Mouse (Mus musculus): Measurements from ENCODE around the gene Hspa4. TPM values are rescaled to one million over a fixed set of nuclear protein-coding genes. Genes with fewer than 3 reads are reported as not detected.
A peak's percentile ranks its signal among the peaks of the same experiment; 100 is the strongest.

Gene Hspa4
- polyA plus RNA-seq, 1 experiment from 2014 or later = 72.8 TPM

- peaks cover 18% of the 10 kb centered on the region for H3K4me1 ChIP-seq (ENCODE audit: control insufficient read depth, insufficient read depth, low read length)
- peak overlapping the region; percentile 74 for H3K27ac ChIP-seq (ENCODE audit: low read length)
- 45% methylated on average over 5 of the region's 5 CpGs for WGBS
- no peaks in the 10 kb centered on the region for H3K27me3 ChIP-seq (ENCODE audit: control insufficient read depth, insufficient read depth, low read length)
- no peaks in the 10 kb centered on the region for H3K9me3 ChIP-seq (replicated peaks; ENCODE audit: control insufficient read depth, low read length)
- no peak overlapping the region for H3K9ac ChIP-seq (ENCODE audit: low read length)
- no peak overlapping the region for H3K4me3 ChIP-seq (ENCODE audit: low read length)
- no peak overlapping the region for H3K4me2 ChIP-seq (ENCODE audit: low read depth, low read length)
- ATAC-seq (replicated peaks; ENCODE audit: extremely low read depth, insufficient read depth, low FRiP score) = peak; percentile 58; the same call in 1 of the 2 replicates
- H3K36me3 ChIP-seq (ENCODE audit: control insufficient read depth, insufficient read depth) = peaks cover 49% of the 10 kb centered on the region
These were observed 26.9 kb downstream of the Hspa4 start for GRCm38 (mm10) chr11:53273313-53273712.

DNA sequence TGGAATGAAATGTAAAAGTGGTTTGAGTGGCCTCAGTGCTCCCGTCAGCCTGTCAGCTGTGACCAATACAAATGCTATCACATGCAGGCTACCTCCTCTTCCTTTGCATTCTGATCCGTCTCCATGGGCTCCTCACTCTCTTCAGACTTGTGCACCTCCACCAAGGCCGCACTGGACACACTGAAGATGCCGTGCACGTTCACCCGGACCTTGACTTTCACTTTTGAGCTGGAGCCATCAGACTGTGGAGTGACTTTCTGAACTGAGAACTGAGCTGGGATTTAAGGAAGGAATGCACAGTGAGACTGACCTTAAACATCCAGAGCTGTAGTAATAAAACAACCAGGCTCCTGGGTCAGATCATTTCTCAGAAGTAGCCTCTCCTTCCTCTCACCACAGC is 30.7 kb downstream of the Hspa4 start:
- H3K36me3 ChIP-seq (ENCODE audit: control insufficient read depth, insufficient read depth) = peaks cover 67% of the 10 kb centered on the region
- no peak overlapping the region for H3K27ac ChIP-seq (ENCODE audit: low read length)
- ATAC-seq (replicated peaks; ENCODE audit: extremely low read depth, insufficient read depth, low FRiP score) = no peak
- no peaks in the 10 kb centered on the region for H3K27me3 ChIP-seq (ENCODE audit: control insufficient read depth, insufficient read depth, low read length)
- H3K9me3 ChIP-seq (replicated peaks; ENCODE audit: control insufficient read depth, low read length) = no peaks in the 10 kb centered on the region
- H3K4me1 ChIP-seq (ENCODE audit: control insufficient read depth, insufficient read depth, low read length) = peaks cover 12% of the 10 kb centered on the region
- 86% methylated on average over 6 of the region's 6 CpGs for WGBS
- H3K4me2 ChIP-seq (ENCODE audit: low read depth, low read length) = no peak overlapping the region
- no peak overlapping the region for H3K9ac ChIP-seq (ENCODE audit: low read length)
- no peak overlapping the region for H3K4me3 ChIP-seq (ENCODE audit: low read length)

- WGBS = 80% methylated on average over 5 of the region's 5 CpGs
- no peak overlapping the region for H3K4me3 ChIP-seq (ENCODE audit: low read length)
- no peaks in the 10 kb centered on the region for H3K4me1 ChIP-seq (ENCODE audit: control insufficient read depth, insufficient read depth, low read length)
- no peak overlapping the region for H3K9ac ChIP-seq (ENCODE audit: low read length)
- H3K4me2 ChIP-seq (ENCODE audit: low read depth, low read length) = no peak overlapping the region
- no peak overlapping the region for H3K27ac ChIP-seq (ENCODE audit: low read length)
- H3K9me3 ChIP-seq (replicated peaks; ENCODE audit: control insufficient read depth, low read length) = no peaks in the 10 kb centered on the region
- peaks cover 44% of the 10 kb centered on the region for H3K36me3 ChIP-seq (ENCODE audit: control insufficient read depth, insufficient read depth)
- no peak for ATAC-seq (replicated peaks; ENCODE audit: extremely low read depth, insufficient read depth, low FRiP score)
- H3K27me3 ChIP-seq (ENCODE audit: control insufficient read depth, insufficient read depth, low read length) = no peaks in the 10 kb centered on the region
These were observed 39.7 kb downstream of the Hspa4 start for GRCm38 (mm10) chr11:53260556-53260955.

- Histone ChIP-seq H3K4me2 (ENCODE audit: low read depth, low read length) (no peak overlapping the region), H3K27ac (ENCODE audit: low read length) (no peak overlapping the region), H3K36me3 (ENCODE audit: control insufficient read depth, insufficient read depth) (peaks cover 39% of the 10 kb centered on the region), H3K9me3 (replicated peaks; ENCODE audit: control insufficient read depth, low read length) (no peaks in the 10 kb centered on the region), H3K27me3 (ENCODE audit: control insufficient read depth, insufficient read depth, low read length) (no peaks in the 10 kb centered on the region), H3K4me3 (ENCODE audit: low read length) (no peak overlapping the region), H3K9ac (ENCODE audit: low read length) (no peak overlapping the region), H3K4me1 (ENCODE audit: control insufficient read depth, insufficient read depth, low read length) (no peaks in the 10 kb centered on the region)
- ATAC-seq (replicated peaks; ENCODE audit: extremely low read depth, insufficient read depth, low FRiP score) = no peak
- WGBS = 73% methylated on average over 1 of the region's 1 CpGs
These were observed 40.2 kb downstream of the Hspa4 start for GRCm38 (mm10) chr11:53260056-53260455.

- Histone ChIP-seq H3K36me3 (ENCODE audit: control insufficient read depth, insufficient read depth) (peaks cover 30% of the 10 kb centered on the region), H3K4me2 (ENCODE audit: low read depth, low read length) (no peak overlapping the region), H3K4me3 (ENCODE audit: low read length) (no peak overlapping the region), H3K4me1 (ENCODE audit: control insufficient read depth, insufficient read depth, low read length) (no peaks in the 10 kb centered on the region), H3K27ac (ENCODE audit: low read length) (no peak overlapping the region), H3K27me3 (ENCODE audit: control insufficient read depth, insufficient read depth, low read length) (no peaks in the 10 kb centered on the region), H3K9me3 (replicated peaks; ENCODE audit: control insufficient read depth, low read length) (no peaks in the 10 kb centered on the region), H3K9ac (ENCODE audit: low read length) (no peak overlapping the region)
- 87% methylated on average over 6 of the region's 6 CpGs for WGBS
- ATAC-seq (replicated peaks; ENCODE audit: extremely low read depth, insufficient read depth, low FRiP score) = no peak
These were observed 41.1 kb downstream of the Hspa4 start for GRCm38 (mm10) chr11:53259047-53259632.

GRCm38 (mm10) chr11:53256914-53257313 is 43.3 kb downstream of the Hspa4 start:
- Histone ChIP-seq H3K36me3 (ENCODE audit: control insufficient read depth, insufficient read depth) (peaks cover 18% of the 10 kb centered on the region), H3K9ac (ENCODE audit: low read length) (no peak overlapping the region), H3K4me1 (ENCODE audit: control insufficient read depth, insufficient read depth, low read length) (no peaks in the 10 kb centered on the region), H3K4me2 (ENCODE audit: low read depth, low read length) (no peak overlapping the region), H3K4me3 (ENCODE audit: low read length) (no peak overlapping the region), H3K27me3 (ENCODE audit: control insufficient read depth, insufficient read depth, low read length) (no peaks in the 10 kb centered on the region), H3K9me3 (replicated peaks; ENCODE audit: control insufficient read depth, low read length) (no peaks in the 10 kb centered on the region), H3K27ac (ENCODE audit: low read length) (no peak overlapping the region)
- WGBS = 56% methylated on average over 2 of the region's 2 CpGs
- ATAC-seq (replicated peaks; ENCODE audit: extremely low read depth, insufficient read depth, low FRiP score) = no peak

GRCm38 (mm10) chr11:53254926-53255325 is 45.3 kb downstream of the Hspa4 start:
- no peaks in the 10 kb centered on the region for H3K4me1 ChIP-seq (ENCODE audit: control insufficient read depth, insufficient read depth, low read length)
- no peak overlapping the region for H3K4me2 ChIP-seq (ENCODE audit: low read depth, low read length)
- H3K27me3 ChIP-seq (ENCODE audit: control insufficient read depth, insufficient read depth, low read length) = no peaks in the 10 kb centered on the region
- no peaks in the 10 kb centered on the region for H3K9me3 ChIP-seq (replicated peaks; ENCODE audit: control insufficient read depth, low read length)
- no peak for ATAC-seq (replicated peaks; ENCODE audit: extremely low read depth, insufficient read depth, low FRiP score)
- H3K4me3 ChIP-seq (ENCODE audit: low read length) = no peak overlapping the region
- H3K36me3 ChIP-seq (ENCODE audit: control insufficient read depth, insufficient read depth) = no peaks in the 10 kb centered on the region
- H3K9ac ChIP-seq (ENCODE audit: low read length) = no peak overlapping the region
- no peak overlapping the region for H3K27ac ChIP-seq (ENCODE audit: low read length)
- 42% methylated on average over 7 of the region's 7 CpGs for WGBS

GRCm38 (mm10) chr11:53254428-53254827 is 45.8 kb downstream of the Hspa4 start:
- no peak overlapping the region for H3K9ac ChIP-seq (ENCODE audit: low read length)
- no peak overlapping the region for H3K4me3 ChIP-seq (ENCODE audit: low read length)
- H3K36me3 ChIP-seq (ENCODE audit: control insufficient read depth, insufficient read depth) = no peaks in the 10 kb centered on the region
- no peaks in the 10 kb centered on the region for H3K4me1 ChIP-seq (ENCODE audit: control insufficient read depth, insufficient read depth, low read length)
- H3K4me2 ChIP-seq (ENCODE audit: low read depth, low read length) = no peak overlapping the region
- ATAC-seq (replicated peaks; ENCODE audit: extremely low read depth, insufficient read depth, low FRiP score) = no peak
- 92% methylated on average over 3 of the region's 3 CpGs for WGBS
- H3K27ac ChIP-seq (ENCODE audit: low read length) = no peak overlapping the region
- H3K27me3 ChIP-seq (ENCODE audit: control insufficient read depth, insufficient read depth, low read length) = no peaks in the 10 kb centered on the region
- H3K9me3 ChIP-seq (replicated peaks; ENCODE audit: control insufficient read depth, low read length) = no peaks in the 10 kb centered on the region

DNA sequence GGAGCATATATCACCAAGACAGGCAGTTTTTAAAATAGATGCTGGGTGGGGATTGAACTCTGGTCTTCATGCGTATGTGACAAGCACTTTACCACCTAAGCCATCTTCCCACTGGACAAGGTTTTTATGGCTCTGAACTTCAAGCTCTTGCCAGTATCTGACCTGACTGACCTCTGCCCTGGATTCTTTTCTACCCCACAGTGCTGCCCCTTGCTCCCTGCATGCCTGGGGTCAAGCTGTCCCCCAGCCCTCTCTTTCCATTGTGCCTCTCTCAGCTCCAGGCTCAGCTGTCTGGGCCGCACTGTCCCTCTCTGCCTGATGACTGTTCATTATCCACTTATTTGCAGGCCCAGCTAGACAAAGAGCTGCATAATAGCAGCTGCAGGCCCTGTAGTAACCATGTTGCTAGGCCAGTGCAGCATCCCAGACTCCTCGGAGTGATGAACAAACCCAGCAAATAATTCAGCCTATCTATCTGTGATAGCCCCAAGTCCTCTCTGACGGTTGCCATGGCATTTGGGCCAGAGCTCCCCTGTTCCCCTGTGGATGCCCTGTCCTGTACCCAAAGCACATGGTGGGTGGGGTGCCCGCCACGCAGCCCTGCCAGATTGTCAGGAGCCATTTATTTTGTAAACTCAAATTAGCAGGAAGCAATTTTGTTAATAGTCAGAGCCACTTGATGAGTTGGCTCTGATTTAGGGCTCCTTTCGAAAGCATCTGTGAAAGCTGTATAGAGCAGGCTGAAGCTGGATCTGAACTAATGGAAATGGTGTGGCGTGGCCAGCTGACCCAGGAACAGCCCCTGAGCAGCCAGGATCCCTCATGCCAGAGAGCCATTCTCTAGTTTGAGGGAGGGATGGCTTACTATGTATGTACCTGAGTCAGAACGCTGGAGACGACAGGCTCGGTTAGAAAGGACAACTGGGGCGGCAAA is 47.8 kb downstream of the Hspa4 start:
- no peak for ATAC-seq (replicated peaks; ENCODE audit: extremely low read depth, insufficient read depth, low FRiP score)

More for the DNA sequence above, 47.8 kb downstream of the Hspa4 start:
- Histone ChIP-seq H3K9me3 (replicated peaks; ENCODE audit: control insufficient read depth, low read length) (no peaks in the 10 kb centered on the region), H3K4me2 (ENCODE audit: low read depth, low read length) (no peak overlapping the region), H3K4me1 (ENCODE audit: control insufficient read depth, insufficient read depth, low read length) (no peaks in the 10 kb centered on the region), H3K27ac (ENCODE audit: low read length) (no peak overlapping the region), H3K36me3 (ENCODE audit: control insufficient read depth, insufficient read depth) (no peaks in the 10 kb centered on the region), H3K9ac (ENCODE audit: low read length) (no peak overlapping the region), H3K4me3 (ENCODE audit: low read length) (no peak overlapping the region), H3K27me3 (ENCODE audit: control insufficient read depth, insufficient read depth, low read length) (no peaks in the 10 kb centered on the region)
- 90% methylated on average over 12 of the region's 12 CpGs for WGBS
